Mouse (Mus musculus) embryonic facial prominence, embryonic 12.5 days (tissue): ENCODE measurements around the gene Spef2. TPM values are rescaled to one million over a fixed set of nuclear protein-coding genes. Genes with fewer than 3 reads are reported as not detected.

Experiments used
- ATAC-seq: fragments of 200-750 bp; cut with Nextera tagmentation; 2 replicates; pipeline ENCODE4 v1.8.0; 2017; ENCODE audit not compliant: insufficient number of reproducible peaks, insufficient read depth, low FRiP score, low TSS enrichment
- H3K27ac ChIP-seq: fragments of 300-500 bp; sonication (generic); 2 replicates; pipeline ENCODE4 v1.5.1; 2016; ENCODE audit warnings: mild to moderate bottlenecking
- H3K27me3 ChIP-seq: fragments of 300-500 bp; sonication (generic); 2 replicates; pipeline ENCODE4 v1.6.1; 2016; ENCODE audit warnings: mild to moderate bottlenecking, moderate library complexity
- H3K36me3 ChIP-seq: fragments of 300-500 bp; sonication (generic); 2 replicates; pipeline ENCODE4 v1.6.1; 2016; ENCODE audit warnings: mild to moderate bottlenecking
- H3K4me1 ChIP-seq: fragments of 300-500 bp; sonication (generic); 2 replicates; pipeline ENCODE4 v1.6.1; 2016
- H3K4me2 ChIP-seq: fragments of 300-500 bp; sonication (generic); replicated peaks from 2 replicates; pipeline ENCODE4 v1.6.1; 2016; ENCODE audit warnings: mild to moderate bottlenecking, moderate library complexity
- H3K4me3 ChIP-seq: fragments of 300-500 bp; sonication (generic); 2 replicates; pipeline ENCODE4 v1.5.1; 2016; ENCODE audit warnings: mild to moderate bottlenecking
- H3K9ac ChIP-seq: fragments of 300-500 bp; sonication (generic); 2 replicates; pipeline ENCODE4 v1.6.1; 2016; ENCODE audit warnings: mild to moderate bottlenecking, moderate library complexity
- H3K9me3 ChIP-seq: fragments of 300-500 bp; sonication (generic); 2 replicates; pipeline ENCODE4 v1.6.1; 2016; ENCODE audit warnings: mild to moderate bottlenecking, moderate library complexity
- WGBS: fragments of 180-500 bp; shearing (Covaris S2); methylation state at CpG from one replicate; pipeline ENCODE4 v1.1.7; 2016; 5-methylcytosine and 5-hydroxymethylcytosine counted together
- polyA plus RNA-seq: library from polyadenylated mRNA; unstranded; fragments of >200 nt; fragmentation: Nextera tagmentation; extraction: Ambion mirVana; gene quantifications from 2 replicates; pipeline ENCODE4 v1.2.1, GENCODE M21; 2016

Spef2 gene
- polyA plus RNA-seq, 1 experiment from 2014 or later = 0.58 TPM

DNA sequence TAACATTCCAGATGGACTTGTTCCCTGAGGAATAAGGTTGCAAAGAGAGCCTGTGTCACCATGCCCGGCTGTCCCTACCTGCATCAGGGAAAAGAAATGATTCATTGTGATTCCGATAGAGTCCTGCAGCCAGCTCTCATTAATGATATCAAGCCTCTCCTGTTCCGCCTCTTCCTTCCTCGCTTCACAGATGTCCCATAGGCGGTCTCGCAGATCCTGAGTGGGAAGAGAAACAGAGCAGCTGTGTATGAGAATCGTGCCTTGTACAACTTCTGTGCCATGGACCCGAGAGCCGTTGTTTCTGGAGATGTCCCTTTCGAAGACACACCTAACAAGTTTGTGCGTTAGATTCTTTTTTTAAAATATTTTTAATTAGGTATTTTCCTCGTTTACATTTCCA, 114.2 kb downstream of the Spef2 start:
- 86% methylated on average over 12 of the region's 12 CpGs for WGBS

DNA sequence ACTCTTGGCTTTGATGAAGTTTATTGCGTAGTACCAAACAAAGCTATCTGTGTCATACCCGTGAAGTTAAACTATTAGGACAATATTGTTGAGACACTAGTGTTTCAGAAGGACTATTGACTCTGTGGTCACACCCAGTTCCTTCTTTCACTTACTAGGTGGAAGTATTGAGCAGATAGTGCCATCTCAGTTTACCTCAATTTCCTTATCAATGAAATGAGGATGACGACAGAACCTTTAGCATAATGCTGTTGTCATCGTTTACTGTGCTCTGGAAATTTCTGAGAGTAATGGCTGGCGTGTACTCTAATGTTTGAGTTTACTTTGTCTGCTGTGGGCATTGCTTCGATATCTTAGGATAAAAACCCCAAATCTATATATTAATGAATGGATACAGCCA, 117.0 kb downstream of the Spef2 start:
- Histone ChIP-seq H3K9me3 (no peaks in the 10 kb centered on the region), H3K27ac (no peak overlapping the region), H3K4me3 (no peak overlapping the region), H3K4me1 (no peaks in the 10 kb centered on the region), H3K9ac (no peak overlapping the region), H3K36me3 (no peaks in the 10 kb centered on the region), H3K4me2 (no peak overlapping the region), H3K27me3 (no peaks in the 10 kb centered on the region)
- no peak for ATAC-seq
- WGBS = 92% methylated on average over 6 of the region's 6 CpGs

More for the DNA sequence above, 114.2 kb downstream of the Spef2 start:
- no peak overlapping the region for H3K4me2 ChIP-seq
- no peak overlapping the region for H3K9ac ChIP-seq
- H3K9me3 ChIP-seq = no peaks in the 10 kb centered on the region
- no peak overlapping the region for H3K27ac ChIP-seq
- no peaks in the 10 kb centered on the region for H3K36me3 ChIP-seq
- no peaks in the 10 kb centered on the region for H3K4me1 ChIP-seq
- no peak for ATAC-seq
- H3K27me3 ChIP-seq = no peaks in the 10 kb centered on the region
- no peak overlapping the region for H3K4me3 ChIP-seq

DNA sequence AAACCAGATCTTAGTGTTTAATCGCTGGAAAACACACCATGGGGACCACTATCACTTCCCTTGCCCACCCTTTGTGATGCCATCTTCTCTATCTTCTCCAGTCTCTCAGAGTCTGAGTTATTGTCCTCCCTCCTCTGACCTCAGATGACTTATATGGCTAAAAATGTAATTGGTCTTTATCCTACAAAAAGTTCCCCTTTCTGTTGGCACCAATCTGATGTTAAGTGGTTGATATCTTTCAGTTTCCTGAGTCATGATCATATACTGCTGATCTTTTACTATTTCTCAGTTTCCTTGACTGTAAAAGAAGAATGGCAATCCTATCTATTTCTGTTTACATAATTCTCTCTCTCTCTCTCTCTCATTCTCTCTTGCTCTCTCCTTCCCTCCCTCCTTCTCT, 119.0 kb downstream of the Spef2 start:
- ATAC-seq = no peak
- H3K4me3 ChIP-seq = no peak overlapping the region
- H3K9ac ChIP-seq = no peak overlapping the region
- H3K36me3 ChIP-seq = no peaks in the 10 kb centered on the region
- no peaks in the 10 kb centered on the region for H3K9me3 ChIP-seq
- no peak overlapping the region for H3K27ac ChIP-seq
- 86% methylated on average over 1 of the region's 1 CpGs for WGBS
- no peaks in the 10 kb centered on the region for H3K4me1 ChIP-seq
- no peak overlapping the region for H3K4me2 ChIP-seq
- no peaks in the 10 kb centered on the region for H3K27me3 ChIP-seq

GRCm38 (mm10) chr15:9624619-9625018, 124.0 kb downstream of the Spef2 start:
- Histone ChIP-seq H3K4me2 (no peak overlapping the region), H3K9me3 (no peaks in the 10 kb centered on the region), H3K4me1 (no peaks in the 10 kb centered on the region), H3K4me3 (no peak overlapping the region), H3K27me3 (no peaks in the 10 kb centered on the region), H3K9ac (no peak overlapping the region), H3K27ac (no peak overlapping the region), H3K36me3 (no peaks in the 10 kb centered on the region)
- 68% methylated on average over 2 of the region's 2 CpGs for WGBS
- no peak for ATAC-seq

DNA sequence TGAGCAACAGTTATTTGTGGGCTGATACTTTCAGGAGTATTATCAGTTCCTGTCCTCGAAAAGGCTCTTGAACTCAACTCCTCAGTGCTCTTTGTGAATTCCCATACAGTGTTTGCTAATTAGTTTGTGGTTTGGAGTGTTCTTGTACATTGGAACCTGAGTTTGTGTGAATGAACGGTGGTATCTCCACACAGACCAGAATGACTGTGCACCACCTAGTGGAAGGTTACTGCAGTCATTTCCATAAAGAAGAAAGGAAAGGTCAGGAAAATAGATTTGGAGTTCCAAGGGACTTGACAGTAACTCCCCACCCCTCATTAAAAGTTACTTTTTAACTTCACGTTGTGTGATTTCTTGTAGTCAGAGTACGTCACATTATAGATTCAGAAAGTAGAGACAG, 140.5 kb downstream of the Spef2 start:
- H3K4me2 ChIP-seq = no peak overlapping the region
- H3K9me3 ChIP-seq = no peaks in the 10 kb centered on the region
- no peaks in the 10 kb centered on the region for H3K27me3 ChIP-seq
- ATAC-seq = no peak
- H3K9ac ChIP-seq = no peak overlapping the region
- no peaks in the 10 kb centered on the region for H3K36me3 ChIP-seq
- no peak overlapping the region for H3K4me3 ChIP-seq
- WGBS = 80% methylated on average over 4 of the region's 4 CpGs
- no peaks in the 10 kb centered on the region for H3K4me1 ChIP-seq
- H3K27ac ChIP-seq = no peak overlapping the region

GRCm38 (mm10) chr15:9600088-9600455, 148.6 kb downstream of the Spef2 start:
- Histone ChIP-seq H3K9me3 (no peaks in the 10 kb centered on the region), H3K4me2 (no peak overlapping the region), H3K36me3 (no peaks in the 10 kb centered on the region), H3K27ac (no peak overlapping the region), H3K4me1 (no peaks in the 10 kb centered on the region), H3K27me3 (no peaks in the 10 kb centered on the region), H3K4me3 (no peak overlapping the region), H3K9ac (no peak overlapping the region)
- ATAC-seq = no peak
- WGBS = 84% methylated on average over 6 of the region's 6 CpGs

DNA sequence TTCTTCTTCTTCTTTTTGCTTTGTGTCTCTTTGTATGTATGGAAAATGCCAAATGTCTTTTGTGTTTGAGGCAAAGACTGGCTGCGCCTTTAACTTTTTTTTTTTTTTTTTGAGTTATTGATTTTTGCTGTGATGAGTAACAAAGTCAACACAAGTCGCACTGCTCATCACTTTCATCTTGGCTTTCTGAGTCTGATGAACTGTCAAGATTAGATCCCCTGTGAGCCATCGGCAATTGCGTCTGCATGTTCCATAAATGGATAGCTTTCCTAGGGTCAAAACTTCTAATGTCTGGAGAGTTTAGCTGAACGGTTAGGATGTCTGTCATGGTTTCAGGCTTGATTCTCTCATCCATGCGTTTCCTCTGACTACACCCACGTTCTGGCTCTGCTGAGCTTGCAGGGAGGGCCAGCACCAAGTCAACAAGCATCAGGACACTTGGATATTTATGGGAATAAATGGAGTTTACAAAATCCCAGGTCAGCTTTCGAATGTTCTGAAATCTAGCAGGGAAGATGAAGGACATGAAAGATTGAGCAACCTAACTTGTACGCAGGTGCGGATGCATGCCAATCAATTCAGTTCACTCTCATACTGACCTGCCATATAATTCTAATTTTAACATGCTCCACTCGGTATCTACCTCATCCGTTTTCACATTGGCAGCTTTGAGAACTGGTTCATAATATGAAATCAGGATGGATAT, 149.1 kb downstream of the Spef2 start:
- no peak overlapping the region for H3K27ac ChIP-seq
- H3K9me3 ChIP-seq = no peaks in the 10 kb centered on the region
- 84% methylated on average over 12 of the region's 12 CpGs for WGBS
- no peak overlapping the region for H3K4me2 ChIP-seq
- H3K9ac ChIP-seq = no peak overlapping the region
- H3K36me3 ChIP-seq = no peaks in the 10 kb centered on the region
- H3K27me3 ChIP-seq = no peaks in the 10 kb centered on the region
- no peaks in the 10 kb centered on the region for H3K4me1 ChIP-seq
- no peak overlapping the region for H3K4me3 ChIP-seq
- no peak for ATAC-seq

DNA sequence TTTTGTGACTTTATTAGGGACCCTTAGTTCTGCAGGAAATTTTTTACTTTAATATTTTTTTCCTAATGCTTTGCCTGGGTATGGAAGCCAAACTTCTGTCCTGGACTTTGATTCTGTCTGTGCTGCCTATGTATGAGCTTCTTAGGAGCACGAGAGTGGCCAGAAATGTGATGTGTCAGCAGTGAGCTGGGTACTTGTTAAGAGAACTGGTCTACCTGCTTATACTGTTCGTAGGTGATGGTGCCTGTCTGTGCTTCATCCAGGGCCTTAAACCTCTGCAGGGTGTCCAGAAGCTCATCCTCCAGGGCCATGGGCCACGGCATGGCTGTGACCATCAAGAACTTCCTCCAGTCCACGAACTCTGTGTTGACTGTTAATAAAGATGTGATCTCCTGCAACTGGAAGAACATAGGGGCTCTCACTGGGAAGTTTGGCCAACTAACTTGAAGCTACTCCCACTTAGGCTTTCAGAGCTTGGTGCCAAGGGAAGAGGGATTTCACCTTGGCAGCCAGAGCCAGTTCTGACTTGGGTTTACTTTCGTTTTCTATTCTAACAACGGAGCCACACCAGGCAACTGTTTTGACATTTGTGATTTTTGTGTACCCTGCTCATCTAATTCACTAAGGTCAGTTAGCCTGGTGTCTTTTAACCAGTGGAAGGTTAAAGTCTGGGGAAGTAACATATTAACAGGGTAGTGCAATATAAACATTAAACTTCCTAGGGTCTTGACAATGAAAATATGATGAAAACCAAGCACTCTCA, 152.2 kb downstream of the Spef2 start:
- no peaks in the 10 kb centered on the region for H3K36me3 ChIP-seq
- no peaks in the 10 kb centered on the region for H3K4me1 ChIP-seq
- no peak overlapping the region for H3K4me3 ChIP-seq
- no peaks in the 10 kb centered on the region for H3K9me3 ChIP-seq
- no peak overlapping the region for H3K27ac ChIP-seq
- WGBS = 81% methylated on average over 6 of the region's 6 CpGs
- no peak overlapping the region for H3K9ac ChIP-seq
- no peak overlapping the region for H3K4me2 ChIP-seq
- no peaks in the 10 kb centered on the region for H3K27me3 ChIP-seq
- ATAC-seq = no peak

DNA sequence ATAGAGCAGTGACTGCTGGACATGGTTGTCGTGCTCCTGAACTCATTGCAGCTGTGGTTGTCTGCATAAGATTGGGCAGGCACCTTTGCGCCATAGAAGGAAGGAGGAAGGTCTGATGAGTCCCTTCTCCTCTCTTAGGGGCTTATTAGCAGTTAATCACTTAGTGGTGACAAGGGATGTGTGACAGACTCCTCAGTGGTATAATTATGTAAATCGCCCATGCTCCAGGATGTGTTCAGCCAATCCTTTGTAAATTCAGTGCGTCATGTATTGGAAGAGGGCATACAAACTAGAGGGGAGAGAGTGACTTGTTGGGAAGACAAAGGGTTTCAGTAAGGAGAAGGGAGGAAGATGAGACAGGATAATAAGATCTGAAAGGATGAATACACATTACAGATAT, 158.7 kb downstream of the Spef2 start:
- no peak for ATAC-seq
- no peaks in the 10 kb centered on the region for H3K36me3 ChIP-seq
- H3K4me3 ChIP-seq = no peak overlapping the region
- no peak overlapping the region for H3K4me2 ChIP-seq
- no peak overlapping the region for H3K27ac ChIP-seq
- no peak overlapping the region for H3K9ac ChIP-seq
- H3K4me1 ChIP-seq = no peaks in the 10 kb centered on the region
- H3K9me3 ChIP-seq = no peaks in the 10 kb centered on the region
- WGBS = 79% methylated on average over 4 of the region's 4 CpGs
- H3K27me3 ChIP-seq = no peaks in the 10 kb centered on the region

- WGBS = 76% methylated on average over 11 of the region's 11 CpGs
- no peaks in the 10 kb centered on the region for H3K36me3 ChIP-seq
- no peaks in the 10 kb centered on the region for H3K9me3 ChIP-seq
- H3K4me1 ChIP-seq = no peaks in the 10 kb centered on the region
- ATAC-seq = no peak
- H3K27me3 ChIP-seq = no peaks in the 10 kb centered on the region
- no peak overlapping the region for H3K27ac ChIP-seq
- no peak overlapping the region for H3K4me3 ChIP-seq
- no peak overlapping the region for H3K9ac ChIP-seq
- H3K4me2 ChIP-seq = no peak overlapping the region
These were observed 168.0 kb downstream of the Spef2 start for GRCm38 (mm10) chr15:9580470-9581280.

- H3K4me3 ChIP-seq = no peak overlapping the region
- WGBS = 76% methylated on average over 4 of the region's 4 CpGs
- no peak overlapping the region for H3K27ac ChIP-seq
- H3K9ac ChIP-seq = no peak overlapping the region
- H3K4me1 ChIP-seq = no peaks in the 10 kb centered on the region
- no peak for ATAC-seq
- H3K4me2 ChIP-seq = no peak overlapping the region
- no peaks in the 10 kb centered on the region for H3K9me3 ChIP-seq
- no peaks in the 10 kb centered on the region for H3K36me3 ChIP-seq
- no peaks in the 10 kb centered on the region for H3K27me3 ChIP-seq
These were observed 171.4 kb downstream of the Spef2 start for GRCm38 (mm10) chr15:9577303-9577702.

- no peak overlapping the region for H3K4me2 ChIP-seq
- no peak overlapping the region for H3K9ac ChIP-seq
- H3K4me1 ChIP-seq = no peaks in the 10 kb centered on the region
- no peaks in the 10 kb centered on the region for H3K36me3 ChIP-seq
- ATAC-seq = no peak
- H3K4me3 ChIP-seq = no peak overlapping the region
- H3K27ac ChIP-seq = no peak overlapping the region
- H3K9me3 ChIP-seq = no peaks in the 10 kb centered on the region
- 88% methylated on average over 5 of the region's 5 CpGs for WGBS
- H3K27me3 ChIP-seq = no peaks in the 10 kb centered on the region
These were observed 173.9 kb downstream of the Spef2 start for GRCm38 (mm10) chr15:9574796-9575195.
